Mouse (Mus musculus) CD4-positive naive resting alpha-beta T cell, adult 57 days (primary cell): ENCODE measurements around the gene Dpy19l1. TPM values are rescaled to one million over a fixed set of nuclear protein-coding genes. Genes with fewer than 3 reads are reported as not detected.

Source experiments
- total RNA-seq: library from RNA; stranded (reverse); gene quantifications from one replicate; pipeline ENCODE4 v1.2.4, GENCODE M21; 2023

The Dpy19l1 gene
- 14.9 TPM for total RNA-seq

DNA sequence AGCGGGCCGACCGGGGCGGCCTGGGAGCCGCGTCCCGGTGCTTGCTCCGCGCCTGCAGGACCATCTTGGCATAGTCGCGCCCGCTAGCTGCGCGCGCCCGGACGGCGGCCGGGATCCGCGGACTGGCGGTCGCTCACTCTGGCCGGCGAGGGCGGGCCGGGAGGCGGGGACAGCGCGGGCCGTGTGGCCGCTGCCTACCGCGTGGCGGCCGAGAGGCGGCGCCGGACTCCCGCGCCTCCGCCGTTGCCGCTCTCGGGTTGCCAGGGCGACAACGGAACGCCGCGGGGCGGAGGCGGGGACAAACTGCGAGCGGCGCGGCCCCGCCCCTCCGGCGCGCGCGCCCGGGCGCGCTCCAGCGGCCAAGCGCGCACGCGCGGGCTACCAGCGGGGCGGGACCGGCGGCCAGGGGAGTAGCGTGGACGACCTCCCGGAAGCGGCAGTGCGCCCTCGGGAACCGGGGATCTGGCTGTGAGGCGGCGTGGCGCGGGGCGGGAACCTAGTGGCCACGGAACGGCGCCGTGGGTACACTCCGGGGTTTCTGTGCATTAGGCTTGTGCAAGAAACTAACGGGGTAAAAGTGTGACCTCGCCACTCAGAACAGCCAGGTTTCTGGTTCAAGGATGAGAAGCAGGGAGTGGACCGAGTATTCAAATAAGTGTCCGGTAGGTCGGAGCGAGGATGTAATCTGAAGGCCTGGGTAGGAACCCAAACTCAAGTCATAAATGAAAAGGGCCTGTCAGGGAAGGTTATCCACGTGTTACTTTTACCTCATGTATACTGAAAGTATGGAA is at the start of gene Dpy19l1:
TSS of gene Dpy19l1 (minus strand) at position 74 of the 791 bp plus-strand sequence.

Other genes starting within 250 kb of the Dpy19l1 start
- not detected for gene Cypt4, start 122.1 kb upstream of the Dpy19l1 start, total RNA-seq
- not detected for gene Dpy19l2, start 193.2 kb upstream of the Dpy19l1 start, total RNA-seq